21 mouse cellular contexts compared by ENCODE assay signal in the genomic region with DNA sequence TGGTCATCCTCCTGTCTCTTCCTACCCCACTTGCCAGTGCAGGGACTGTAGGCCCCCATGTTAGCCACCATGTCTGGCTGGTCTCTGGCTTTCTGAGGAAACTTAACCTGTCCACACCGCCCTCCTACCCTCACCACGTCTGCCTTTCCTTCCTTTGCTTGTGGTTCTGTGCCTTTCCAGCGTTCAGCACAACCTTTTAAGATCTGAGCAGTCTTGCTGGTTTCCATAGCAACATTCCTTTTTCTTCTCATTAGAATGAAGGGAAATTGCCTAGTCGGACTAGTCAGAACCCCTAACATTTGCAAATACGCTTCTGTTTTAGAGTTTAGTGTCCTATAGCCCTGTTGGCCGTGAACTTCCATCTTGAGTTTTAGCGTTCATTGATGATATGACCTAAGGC.
A peak's percentile ranks its signal among the peaks of the same experiment; 100 is the strongest.
DNase-seq lines count a peak whose midpoint lies in the region; ATAC-seq lines count a peak whose summit lies in the region.
"Had no signal": no experiment of that assay in that cellular context is flagged by ENCODE, and none has a peak within 500 bp of the region (broad histone marks: within the 10 kb centered on the region; RNA-seq: fewer than 3 reads in every experiment).

No protein-coding gene starts in this region.

- no peaks in the 10 kb centered on the region for H3K4me1 ChIP-seq in hindbrain, embryonic 14.5 days (replicated peaks; ENCODE audit: control insufficient read depth, insufficient read depth, low read length)
- H3K4me1 ChIP-seq in hindbrain, embryonic 12.5 days, result no peaks in the 10 kb centered on the region; the same call in 1 of the 2 replicates
- H3K4me1 ChIP-seq in midbrain, embryonic 15.5 days, result peaks cover 18% of the 10 kb centered on the region
- peaks cover 9% of the 10 kb centered on the region for H3K4me1 ChIP-seq in midbrain, embryonic 10.5 days
- peaks cover 10% of the 10 kb centered on the region; the same call in 1 of the 2 replicates for H3K4me1 ChIP-seq in forebrain, embryonic 15.5 days
- no peaks in the 10 kb centered on the region for H3K4me1 ChIP-seq in liver, embryonic 11.5 days (replicated peaks; ENCODE audit: control insufficient read depth, insufficient read depth, low read length)
- H3K4me1 ChIP-seq: intestine, embryonic 15.5 days; liver, embryonic 12.5 days had no signal

- H3K9me3 ChIP-seq in hindbrain, embryonic 14.5 days (ENCODE audit: control insufficient read depth, low read length), result no peaks in the 10 kb centered on the region
- no peaks in the 10 kb centered on the region for H3K9me3 ChIP-seq in hindbrain, embryonic 12.5 days (replicated peaks)
- H3K9me3 ChIP-seq in midbrain, embryonic 15.5 days, result no peaks in the 10 kb centered on the region
- H3K9me3 ChIP-seq in midbrain, embryonic 10.5 days (replicated peaks), result no peaks in the 10 kb centered on the region
- no peaks in the 10 kb centered on the region for H3K9me3 ChIP-seq in forebrain, embryonic 15.5 days
- no peaks in the 10 kb centered on the region for H3K9me3 ChIP-seq in liver, embryonic 11.5 days (ENCODE audit: control insufficient read depth, low read length)
- H3K9me3 ChIP-seq: heart, embryonic 13.5 days; intestine, embryonic 15.5 days; liver, embryonic 12.5 days had no signal

- no peaks in the 10 kb centered on the region for H3K27me3 ChIP-seq in hindbrain, embryonic 14.5 days (ENCODE audit: control insufficient read depth, insufficient read depth, low read length)
- H3K27me3 ChIP-seq in hindbrain, embryonic 12.5 days, result no peaks in the 10 kb centered on the region
- no peaks in the 10 kb centered on the region for H3K27me3 ChIP-seq in midbrain, embryonic 15.5 days (replicated peaks)
- no peaks in the 10 kb centered on the region for H3K27me3 ChIP-seq in midbrain, embryonic 10.5 days (ENCODE audit: low read depth, poor library complexity, severe bottlenecking)
- no peaks in the 10 kb centered on the region for H3K27me3 ChIP-seq in forebrain, embryonic 15.5 days
- H3K27me3 ChIP-seq in liver, embryonic 11.5 days (replicated peaks; ENCODE audit: control insufficient read depth, insufficient read depth, low read length), result no peaks in the 10 kb centered on the region
- H3K27me3 ChIP-seq: heart, embryonic 13.5 days; intestine, embryonic 15.5 days; liver, embryonic 12.5 days had no signal

- no peak for ATAC-seq in hindbrain, embryonic 14.5 days (ENCODE audit: low FRiP score)
- no peak for ATAC-seq in hindbrain, embryonic 12.5 days (ENCODE audit: low FRiP score)
- 0 out of 2 replicates have a peak, but pooled peaks have one; percentile 34 for ATAC-seq in midbrain, embryonic 15.5 days (replicated peaks)
- ATAC-seq in forebrain, embryonic 15.5 days (replicated peaks), result no peak
- no peak for ATAC-seq in liver, embryonic 11.5 days (replicated peaks; ENCODE audit: low FRiP score)
- ATAC-seq: intestine, embryonic 15.5 days; liver, embryonic 12.5 days had no signal

- no peak overlapping the region for H3K4me3 ChIP-seq in hindbrain, embryonic 14.5 days (replicated peaks; ENCODE audit: low read length)
- H3K4me3 ChIP-seq in hindbrain, embryonic 12.5 days, result no peak overlapping the region
- H3K4me3 ChIP-seq in midbrain, embryonic 15.5 days, result no peak overlapping the region
- no peak overlapping the region for H3K4me3 ChIP-seq in midbrain, embryonic 10.5 days
- no peak overlapping the region for H3K4me3 ChIP-seq in forebrain, embryonic 15.5 days
- no peak overlapping the region for H3K4me3 ChIP-seq in liver, embryonic 11.5 days (ENCODE audit: low read depth, low read length)
- H3K4me3 ChIP-seq: gastrocnemius, adult 2 months; heart, embryonic 13.5 days; intestine, embryonic 15.5 days; liver, embryonic 12.5 days had no signal

- peak; percentile 21 for DNase-seq in hindbrain, embryonic 14.5 days (ENCODE audit: low spot score)
- DNase-seq in midbrain, embryonic 10.5 days (ENCODE audit: low spot score), result no peak
- peak; percentile 71 for DNase-seq in brain, adult 2 months (ENCODE audit: low read depth, low spot score)
- no peak for DNase-seq in liver, embryonic 11.5 days (ENCODE audit: low spot score)
- no peak for DNase-seq in retina, postnatal 1 day
- DNase-seq: cerebellum, adult 9-11 months; embryo, embryonic 11 days; gastrocnemius, adult 2 months; kidney, adult 9 months; kidney, postnatal 25 days; layer of hippocampus, adult 9-11 months; lung, adult 2 months; lung, postnatal 4 days; right cerebral cortex, adult 18-20 months; thymus, postnatal 4 days had no signal

- H3K4me2 ChIP-seq in hindbrain, embryonic 14.5 days (replicated peaks), result no peak overlapping the region
- H3K4me2 ChIP-seq in hindbrain, embryonic 12.5 days (replicated peaks), result no peak overlapping the region
- H3K4me2 ChIP-seq in midbrain, embryonic 15.5 days, result no peak overlapping the region; the same call in 1 of the 2 replicates
- H3K4me2 ChIP-seq in forebrain, embryonic 15.5 days (replicated peaks), result no peak overlapping the region
- H3K4me2 ChIP-seq in liver, embryonic 11.5 days, result no peak overlapping the region
- H3K4me2 ChIP-seq: heart, embryonic 13.5 days; intestine, embryonic 15.5 days; liver, embryonic 12.5 days had no signal

- no peak overlapping the region for H3K27ac ChIP-seq in hindbrain, embryonic 14.5 days
- H3K27ac ChIP-seq in hindbrain, embryonic 12.5 days, result no peak overlapping the region
- H3K27ac ChIP-seq in midbrain, embryonic 15.5 days, result peak overlapping the region; percentile 74
- no peak overlapping the region for H3K27ac ChIP-seq in midbrain, embryonic 10.5 days (replicated peaks)
- H3K27ac ChIP-seq in forebrain, embryonic 15.5 days (replicated peaks), result peak overlapping the region; percentile 5; the same call in 1 of the 2 replicates
- no peak overlapping the region for H3K27ac ChIP-seq in liver, embryonic 11.5 days (ENCODE audit: low read depth, low read length)
- H3K27ac ChIP-seq: gastrocnemius, adult 2 months; heart, embryonic 13.5 days; intestine, embryonic 15.5 days; liver, embryonic 12.5 days had no signal

- H3K36me3 ChIP-seq in hindbrain, embryonic 14.5 days (replicated peaks; ENCODE audit: control insufficient read depth, insufficient read depth), result no peaks in the 10 kb centered on the region
- H3K36me3 ChIP-seq in hindbrain, embryonic 12.5 days, result no peaks in the 10 kb centered on the region
- H3K36me3 ChIP-seq in midbrain, embryonic 15.5 days (replicated peaks), result no peaks in the 10 kb centered on the region
- H3K36me3 ChIP-seq in midbrain, embryonic 10.5 days, result no peaks in the 10 kb centered on the region
- H3K36me3 ChIP-seq in forebrain, embryonic 15.5 days, result no peaks in the 10 kb centered on the region
- no peaks in the 10 kb centered on the region for H3K36me3 ChIP-seq in liver, embryonic 11.5 days (ENCODE audit: control insufficient read depth, insufficient read depth, low read length)
- H3K36me3 ChIP-seq: heart, embryonic 13.5 days; intestine, embryonic 15.5 days; liver, embryonic 12.5 days had no signal

- no peak overlapping the region for H3K9ac ChIP-seq in hindbrain, embryonic 14.5 days
- H3K9ac ChIP-seq in hindbrain, embryonic 12.5 days, result no peak overlapping the region
- no peak overlapping the region for H3K9ac ChIP-seq in midbrain, embryonic 15.5 days
- no peak overlapping the region for H3K9ac ChIP-seq in forebrain, embryonic 15.5 days (replicated peaks)
- no peak overlapping the region for H3K9ac ChIP-seq in liver, embryonic 11.5 days (ENCODE audit: low read depth, low read length)
- H3K9ac ChIP-seq: heart, embryonic 13.5 days; intestine, embryonic 15.5 days; liver, embryonic 12.5 days had no signal

- 59% methylated on average over 7 of the region's 7 CpGs for WGBS in hindbrain, embryonic 14.5 days
- WGBS in hindbrain, embryonic 12.5 days, result 74% methylated on average over 7 of the region's 7 CpGs
- WGBS in midbrain, embryonic 15.5 days, result 48% methylated on average over 7 of the region's 7 CpGs
- WGBS in midbrain, embryonic 10.5 days, result 77% methylated on average over 7 of the region's 7 CpGs
- 47% methylated on average over 7 of the region's 7 CpGs for WGBS in forebrain, embryonic 15.5 days
- WGBS in liver, embryonic 11.5 days, result 79% methylated on average over 7 of the region's 7 CpGs

Comparison
In these comparisons a context has a peak if more than half of its experiments do, and no peak if none do; other contexts are left out.
1. H3K27ac ChIP-seq: peak in midbrain, embryonic 15.5 days (single experiment) and forebrain, embryonic 15.5 days (single experiment); none in hindbrain, embryonic 14.5 days (single experiment), hindbrain, embryonic 12.5 days (single experiment), midbrain, embryonic 10.5 days (single experiment) and liver, embryonic 11.5 days (single experiment).
2. DNase-seq: peak in hindbrain, embryonic 14.5 days (single experiment) and brain, adult 2 months (single experiment); none in midbrain, embryonic 10.5 days (single experiment), liver, embryonic 11.5 days (single experiment) and retina, postnatal 1 day (single experiment).